Mouse (Mus musculus) forebrain, postnatal 0 days (tissue): ENCODE measurements around the gene Klf15. TPM values are rescaled to one million over a fixed set of nuclear protein-coding genes. Genes with fewer than 3 reads are reported as not detected.
A peak's percentile ranks its signal among the peaks of the same experiment; 100 is the strongest.

Experiments used
- ATAC-seq: fragments of 200-750 bp; cut with Nextera tagmentation; 2 replicates; pipeline ENCODE4 v1.8.0; 2017; ENCODE audit warnings: mild to moderate bottlenecking, moderate library complexity
- DNase-seq: peaks from one replicate; pipeline ENCODE4 v3.0.0-alpha.2; 2015
- H3K27ac ChIP-seq: fragments of 300-500 bp; sonication (generic); 2 replicates; pipeline ENCODE4 v1.5.1; 2014; ENCODE audit warnings: low read depth, mild to moderate bottlenecking, antibody characterized with exemption, low read length, moderate library complexity, mixed read lengths
- H3K27me3 ChIP-seq: fragments of 300-500 bp; sonication (generic); 2 replicates; pipeline ENCODE4 v1.6.1; 2014; ENCODE audit warnings: mild to moderate bottlenecking, low read length, mixed read lengths; ENCODE audit not compliant: insufficient read depth
- H3K36me3 ChIP-seq: fragments of 300-500 bp; sonication (generic); 2 replicates; pipeline ENCODE4 v1.6.1; 2014; ENCODE audit warnings: mild to moderate bottlenecking, moderate library complexity; ENCODE audit not compliant: insufficient read depth
- H3K4me1 ChIP-seq: fragments of 300-500 bp; sonication (generic); 2 replicates; pipeline ENCODE4 v1.6.1; 2014; ENCODE audit warnings: antibody characterized with exemption; ENCODE audit not compliant: insufficient read depth
- H3K4me2 ChIP-seq: fragments of 300-500 bp; sonication (generic); 2 replicates; pipeline ENCODE4 v1.6.1; 2014; ENCODE audit warnings: low read depth, mild to moderate bottlenecking, moderate library complexity
- H3K4me3 ChIP-seq: fragments of 300-500 bp; sonication (generic); 2 replicates; pipeline ENCODE4 v1.5.1; 2014; ENCODE audit warnings: low read depth, low read length, mixed read lengths
- H3K9ac ChIP-seq: fragments of 300-500 bp; sonication (generic); 2 replicates; pipeline ENCODE4 v1.6.1; 2014; ENCODE audit warnings: mild to moderate bottlenecking
- H3K9me3 ChIP-seq: fragments of 300-500 bp; sonication (generic); 2 replicates; pipeline ENCODE4 v1.6.1; 2016; ENCODE audit warnings: low read length
- CTCF ChIP-seq: sonication (generic); IDR thresholded peaks from 2 replicates; pipeline ENCODE4 v1.5.1; 2016; ENCODE audit warnings: antibody characterized with exemption, control low read depth, low read depth
- WGBS: fragments of 180-500 bp; shearing (Covaris S2); extraction: QIAGEN DNeasy Blood & Tissue Kit; methylation state at CpG from one replicate; pipeline ENCODE4 v1.1.7; 2014; 5-methylcytosine and 5-hydroxymethylcytosine counted together
- polyA plus RNA-seq: library from polyadenylated mRNA; unstranded; fragments of >200 nt; fragmentation: Nextera tagmentation; extraction: Ambion mirVana; gene quantifications from 2 replicates; pipeline ENCODE4 v1.2.1, GENCODE M21; 2015
- total RNA-seq: library from RNA; depleted of rRNA; stranded (reverse); fragments of >200 nt; gene quantifications from 2 replicates; pipeline ENCODE4 v1.2.3, GENCODE M21; 2014

The Klf15 gene
- total and polyA plus RNA-seq, 2 experiments from 2014 or later, result 17.5 to 24.6 TPM

DNA sequence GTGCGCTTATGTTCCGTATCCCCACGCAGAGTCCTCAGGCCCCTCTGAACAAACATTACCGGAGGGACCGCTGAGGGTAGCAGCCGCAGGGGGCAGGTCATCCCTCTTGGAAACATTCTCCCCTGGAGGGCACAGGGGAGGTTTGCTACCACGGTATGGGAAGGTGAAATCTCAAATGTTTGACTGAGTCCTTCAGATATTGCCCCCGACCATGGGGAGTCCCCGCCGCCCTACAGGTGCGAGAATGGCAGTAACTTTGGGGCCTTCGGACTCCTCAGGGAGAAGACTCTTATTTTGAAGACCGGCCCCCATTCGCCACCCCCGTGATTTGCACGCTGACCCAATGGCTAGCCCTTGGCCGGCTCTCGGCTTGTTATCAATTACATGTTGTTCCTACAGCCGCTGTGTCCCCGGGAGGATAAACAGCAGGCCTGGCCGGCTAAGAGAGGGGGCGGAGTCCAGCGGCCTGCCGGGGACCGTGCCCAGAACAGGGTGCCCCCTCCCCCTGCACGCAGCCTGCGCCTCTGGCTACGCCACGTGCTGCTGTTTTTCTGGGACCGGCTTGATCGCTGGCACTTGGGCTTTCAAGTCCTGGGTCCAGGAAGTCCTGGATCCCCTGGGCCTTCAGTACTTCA, 969 bp downstream of the Klf15 start:
- peak overlapping the region; percentile 63 for H3K4me3 ChIP-seq
- no peaks in the 10 kb centered on the region for H3K9me3 ChIP-seq
- H3K36me3 ChIP-seq, result no peaks in the 10 kb centered on the region
- ATAC-seq (peak; percentile 81), DNase-seq (peak; percentile 77)
- H3K27ac ChIP-seq, result peak overlapping the region; percentile 68
- under 1% methylated on average over 31 of the region's 31 CpGs for WGBS
- H3K4me1 ChIP-seq, result 0 out of 2 replicates have a peak, but pooled peaks cover 10% of the 10 kb centered on the region
- H3K9ac ChIP-seq, result peak overlapping the region; percentile 72
- H3K27me3 ChIP-seq, result peaks cover 5% of the 10 kb centered on the region; the same call in 1 of the 2 replicates
- peak overlapping the region; percentile 98 for H3K4me2 ChIP-seq
- 0 out of 2 replicates have a peak, but pooled peaks have one; percentile 9 for TF ChIP-seq CTCF

DNA sequence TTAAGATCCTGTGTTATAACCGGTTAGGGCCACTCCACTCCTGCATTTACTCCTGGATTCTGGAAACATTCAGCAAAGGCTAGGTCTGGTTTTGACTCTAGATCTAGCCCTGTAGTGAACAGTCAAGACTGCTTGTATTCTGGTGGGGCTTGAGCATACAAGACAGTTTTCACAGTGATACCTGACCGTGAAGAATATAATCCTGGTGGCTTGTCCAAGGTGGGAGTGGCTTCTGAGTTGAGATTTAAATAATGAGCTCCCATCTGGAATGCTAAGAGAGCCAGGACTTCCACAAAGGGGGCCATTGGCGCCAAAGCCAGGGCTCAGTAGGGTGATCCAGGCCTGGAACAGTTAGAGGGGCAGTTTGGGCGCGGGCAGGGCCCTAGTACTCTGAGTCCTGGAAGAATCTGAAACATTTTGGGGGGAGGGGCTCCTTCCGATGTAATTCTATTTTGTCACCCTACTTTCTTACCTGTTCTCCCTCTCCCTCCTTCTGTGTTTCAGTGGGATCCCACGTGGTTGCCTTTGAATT, 1.6 kb downstream of the Klf15 start:
- Histone ChIP-seq H3K4me2 (peak overlapping the region; percentile 98), H3K9me3 (no peaks in the 10 kb centered on the region), H3K9ac (peak overlapping the region; percentile 72), H3K4me3 (peak overlapping the region; percentile 63), H3K27ac (peak overlapping the region; percentile 36; the same call in 1 of the 2 replicates), H3K27me3 (peaks cover 5% of the 10 kb centered on the region; the same call in 1 of the 2 replicates), H3K4me1 (0 out of 2 replicates have a peak, but pooled peaks cover 10% of the 10 kb centered on the region), H3K36me3 (no peaks in the 10 kb centered on the region)
- TF ChIP-seq CTCF, result no peak
- ATAC-seq, result no peak
- no peak for DNase-seq
- 21% methylated on average over 7 of the region's 7 CpGs for WGBS

DNA sequence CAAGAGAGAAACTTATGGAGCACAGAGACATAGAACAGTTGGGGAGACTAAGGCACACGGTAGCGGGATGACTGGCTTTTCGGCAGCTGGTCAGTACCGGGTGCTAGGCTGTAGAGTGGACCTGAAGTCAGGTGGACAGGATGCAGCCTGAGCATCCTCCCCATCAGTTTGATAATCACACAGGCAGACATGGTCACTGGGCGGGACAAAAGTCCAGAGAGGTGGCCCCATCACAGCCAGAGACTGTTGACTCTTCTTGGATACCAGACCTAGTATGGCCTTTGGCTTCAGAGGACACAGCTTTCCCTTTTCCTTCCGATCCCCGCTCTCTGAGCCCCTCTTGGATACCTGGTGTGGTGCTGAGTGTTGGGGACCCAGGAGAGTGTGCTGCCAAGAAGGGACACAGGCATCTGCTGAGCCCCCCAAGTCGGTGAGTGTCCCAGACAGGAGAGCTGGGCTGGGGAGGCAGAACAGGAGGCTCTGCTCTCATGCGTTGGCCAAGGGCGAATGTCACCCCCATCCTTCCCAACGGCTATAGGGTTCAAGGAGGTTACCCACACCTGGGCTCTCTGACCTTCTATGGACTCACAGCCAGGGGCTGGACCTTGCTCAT, 2.8 kb downstream of the Klf15 start:
- H3K36me3 ChIP-seq, result no peaks in the 10 kb centered on the region
- H3K9ac ChIP-seq, result no peak overlapping the region
- DNase-seq (no peak), ATAC-seq (no peak)
- no peak for TF ChIP-seq CTCF
- no peak overlapping the region for H3K4me2 ChIP-seq
- H3K27me3 ChIP-seq, result peaks cover 5% of the 10 kb centered on the region; the same call in 1 of the 2 replicates
- WGBS, result 96% methylated on average over 11 of the region's 11 CpGs
- no peak overlapping the region for H3K4me3 ChIP-seq
- 0 out of 2 replicates have a peak, but pooled peaks cover 10% of the 10 kb centered on the region for H3K4me1 ChIP-seq
- H3K27ac ChIP-seq, result no peak overlapping the region
- no peaks in the 10 kb centered on the region for H3K9me3 ChIP-seq

DNA sequence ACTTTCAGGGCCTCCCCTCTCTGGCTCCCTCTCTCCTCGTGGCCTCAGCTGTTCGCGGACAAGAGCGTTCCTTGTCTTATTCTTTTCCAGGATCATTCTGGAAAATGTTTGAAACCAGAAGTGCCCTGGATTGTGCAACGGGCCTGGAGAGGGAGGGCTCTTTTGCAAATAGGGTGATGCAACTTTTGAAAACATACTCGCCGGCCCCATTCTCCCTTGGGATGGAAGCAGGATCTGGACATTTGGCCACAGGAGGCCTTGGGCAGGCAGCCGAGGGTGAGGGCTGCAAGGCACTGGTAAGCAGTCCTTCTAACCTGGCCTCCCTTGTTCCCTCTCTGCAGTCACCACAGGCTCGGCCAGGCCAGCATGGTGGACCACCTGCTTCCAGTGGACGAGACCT, 3.7 kb downstream of the Klf15 start:
- no peak overlapping the region for H3K27ac ChIP-seq
- H3K4me2 ChIP-seq, result no peak overlapping the region
- DNase-seq (no peak), ATAC-seq (no peak)
- no peak overlapping the region for H3K4me3 ChIP-seq
- 76% methylated on average over 10 of the region's 10 CpGs for WGBS
- H3K27me3 ChIP-seq, result peaks cover 4% of the 10 kb centered on the region; the same call in 1 of the 2 replicates
- 0 out of 2 replicates have a peak, but pooled peaks cover 10% of the 10 kb centered on the region for H3K4me1 ChIP-seq
- no peak for TF ChIP-seq CTCF
- no peak overlapping the region for H3K9ac ChIP-seq
- no peaks in the 10 kb centered on the region for H3K9me3 ChIP-seq
- H3K36me3 ChIP-seq, result no peaks in the 10 kb centered on the region

DNA sequence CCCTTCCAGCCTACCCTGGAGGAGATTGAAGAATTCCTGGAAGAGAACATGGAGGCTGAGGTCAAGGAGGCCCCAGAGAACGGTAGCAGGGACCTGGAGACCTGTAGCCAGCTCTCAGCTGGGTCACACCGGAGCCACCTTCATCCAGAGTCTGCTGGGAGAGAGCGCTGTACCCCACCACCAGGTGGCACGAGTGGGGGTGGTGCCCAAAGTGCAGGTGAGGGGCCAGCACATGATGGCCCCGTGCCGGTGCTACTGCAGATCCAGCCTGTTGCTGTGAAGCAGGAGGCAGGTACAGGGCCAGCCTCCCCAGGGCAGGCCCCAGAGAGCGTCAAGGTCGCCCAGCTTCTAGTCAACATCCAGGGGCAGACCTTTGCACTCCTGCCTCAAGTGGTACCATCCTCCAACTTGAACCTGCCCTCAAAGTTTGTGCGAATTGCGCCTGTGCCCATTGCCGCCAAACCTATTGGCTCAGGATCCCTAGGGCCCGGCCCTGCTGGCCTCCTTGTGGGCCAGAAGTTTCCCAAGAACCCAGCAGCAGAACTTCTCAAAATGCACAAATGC, 4.6 kb downstream of the Klf15 start:
- no peak overlapping the region for H3K9ac ChIP-seq
- H3K4me3 ChIP-seq, result no peak overlapping the region
- no peaks in the 10 kb centered on the region for H3K27me3 ChIP-seq
- H3K4me2 ChIP-seq, result no peak overlapping the region
- 0 out of 2 replicates have a peak, but pooled peaks cover 10% of the 10 kb centered on the region for H3K4me1 ChIP-seq
- DNase-seq (no peak), ATAC-seq (no peak)
- TF ChIP-seq CTCF, result no peak
- H3K9me3 ChIP-seq, result no peaks in the 10 kb centered on the region
- H3K36me3 ChIP-seq, result no peaks in the 10 kb centered on the region
- 90% methylated on average over 12 of the region's 12 CpGs for WGBS
- H3K27ac ChIP-seq, result no peak overlapping the region

DNA sequence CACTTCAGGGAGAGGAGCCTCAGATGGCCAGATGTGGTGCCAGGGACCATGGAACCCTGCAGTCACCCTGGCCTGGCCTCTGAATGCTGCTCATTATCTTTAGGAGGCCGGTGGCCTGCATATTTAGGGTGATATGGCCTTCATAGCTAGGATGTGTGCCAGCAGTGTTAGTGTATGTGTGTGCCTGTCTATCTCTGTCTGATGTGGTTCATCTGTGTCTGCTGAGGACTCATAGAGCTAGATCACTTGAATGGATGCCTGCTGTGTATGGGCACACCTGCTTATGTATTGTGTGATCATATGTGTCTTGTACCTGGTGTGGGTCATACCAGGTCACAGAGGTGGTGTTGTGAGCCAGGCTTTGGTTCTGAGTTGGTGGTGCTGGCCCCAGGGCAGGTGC, 5.8 kb downstream of the Klf15 start:
- Histone ChIP-seq H3K4me1 (0 out of 2 replicates have a peak, but pooled peaks cover 7% of the 10 kb centered on the region), H3K4me2 (no peak overlapping the region), H3K36me3 (no peaks in the 10 kb centered on the region), H3K27me3 (no peaks in the 10 kb centered on the region), H3K9me3 (no peaks in the 10 kb centered on the region), H3K27ac (no peak overlapping the region), H3K9ac (no peak overlapping the region), H3K4me3 (no peak overlapping the region)
- WGBS, result 90% methylated on average over 1 of the region's 1 CpGs
- ATAC-seq, result no peak
- no peak for TF ChIP-seq CTCF
- DNase-seq, result no peak
